In the genomic region with DNA sequence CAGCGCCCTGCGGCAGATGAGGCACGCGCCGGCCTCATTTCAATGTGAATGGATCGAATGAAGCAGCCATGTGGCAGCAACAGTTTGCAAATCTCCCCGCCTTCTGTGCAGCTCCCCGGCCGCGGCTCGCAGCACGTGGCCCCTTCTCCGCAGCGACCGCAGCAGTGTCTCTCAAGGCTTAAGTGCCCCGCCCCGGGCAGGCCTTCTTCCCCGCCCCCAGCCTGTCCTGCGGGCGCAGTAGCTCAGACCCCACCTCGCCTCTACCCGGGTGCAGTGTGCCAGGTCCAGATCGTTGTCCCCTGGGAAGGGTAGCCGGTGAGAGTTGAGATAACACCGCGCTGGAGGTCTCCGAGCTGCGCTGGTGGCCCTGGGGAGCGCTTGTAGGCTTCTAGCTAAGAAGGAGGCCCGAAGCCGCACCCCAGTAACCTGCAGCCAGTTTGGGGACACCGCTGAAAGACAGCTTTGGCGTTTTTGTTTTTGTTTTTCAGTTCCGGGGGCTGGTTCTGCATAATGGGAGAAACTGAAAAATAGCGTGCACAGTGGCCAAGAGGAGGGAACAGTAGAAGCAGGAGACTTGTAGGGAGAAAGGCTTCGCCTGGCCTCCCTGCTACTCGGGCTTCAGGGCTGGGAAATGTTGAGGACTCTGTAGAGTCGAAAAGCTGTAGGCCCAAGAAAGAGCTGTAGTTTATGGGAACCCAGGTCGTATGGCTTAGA, we compare ENCODE assay signal across 8 mouse cellular contexts. TPM values are rescaled to one million over a fixed set of nuclear protein-coding genes. Genes with fewer than 3 reads are reported as not detected.
DNase-seq lines count a peak whose midpoint lies in the region; ATAC-seq and TF ChIP-seq lines count a peak whose summit lies in the region.

No protein-coding gene starts in this region.

- 5% methylated on average over 39 of the region's 39 CpGs for whole genome bisulfite sequencing in kidney, embryonic 14.5 days
- 1% methylated on average over 39 of the region's 39 CpGs for WGBS in forebrain, embryonic 12.5 days
- WGBS in intestine, embryonic 16.5 days: 18% methylated on average over 39 of the region's 39 CpGs
- WGBS in liver, embryonic 14.5 days (ENCODE audit: insufficient replicate concordance): 7% methylated on average over 39 of the region's 39 CpGs

- ATAC-seq in kidney, embryonic 14.5 days (ENCODE audit: low FRiP score, low TSS enrichment): no peak
- ATAC-seq in forebrain, embryonic 12.5 days (ENCODE audit: low FRiP score): peak; percentile 78
- no peak for ATAC-seq in intestine, embryonic 16.5 days
- peak; percentile 73 for ATAC-seq in liver, embryonic 14.5 days (ENCODE audit: insufficient read depth)

- no peak for TF ChIP-seq EP300 in liver, embryonic 14.5 days (IDR thresholded peaks at IDR 0.05; ENCODE audit: low read depth)

- H3K9me3 ChIP-seq in kidney, embryonic 14.5 days (ENCODE audit: control insufficient read depth, low read length): no peaks in the 10 kb centered on the region
- H3K9me3 ChIP-seq in forebrain, embryonic 12.5 days: no peaks in the 10 kb centered on the region
- H3K9me3 ChIP-seq in intestine, embryonic 16.5 days (ENCODE audit: control insufficient read depth, low read length): no peaks in the 10 kb centered on the region
- no peaks in the 10 kb centered on the region for H3K9me3 ChIP-seq in liver, embryonic 14.5 days (ENCODE audit: control insufficient read depth, low read length)

- peaks cover 48% of the 10 kb centered on the region for H3K4me1 ChIP-seq in kidney, embryonic 14.5 days (ENCODE audit: control insufficient read depth, insufficient read depth, low read length)
- H3K4me1 ChIP-seq in forebrain, embryonic 12.5 days: peaks cover 68% of the 10 kb centered on the region
- H3K4me1 ChIP-seq in intestine, embryonic 16.5 days (ENCODE audit: control insufficient read depth, insufficient read depth, low read length): peaks cover 38% of the 10 kb centered on the region
- peaks cover 21 to 24% of the 10 kb centered on the region in 2 experiments for H3K4me1 ChIP-seq in liver, embryonic 14.5 days (replicated peaks; ENCODE audit: control insufficient read depth in 2 of 2, insufficient read depth in 2 of 2, low read length in 1 of 2)

- no peak overlapping the region for H3K27ac ChIP-seq in kidney, embryonic 14.5 days (ENCODE audit: low read depth, low read length)
- H3K27ac ChIP-seq in forebrain, embryonic 12.5 days: peak overlapping the region; percentile 51; the same call in 1 of the 2 replicates
- peak overlapping the region; percentile 43; the same call in 1 of the 2 replicates for H3K27ac ChIP-seq in intestine, embryonic 16.5 days (ENCODE audit: low read length)
- H3K27ac ChIP-seq in liver, embryonic 14.5 days: no peak overlapping the region

- peak overlapping the region; percentile 55 for H3K4me2 ChIP-seq in kidney, embryonic 14.5 days (replicated peaks; ENCODE audit: low read depth, low read length)
- H3K4me2 ChIP-seq in forebrain, embryonic 12.5 days: peak overlapping the region; percentile 52
- H3K4me2 ChIP-seq in intestine, embryonic 16.5 days (ENCODE audit: low read depth, low read length): peak overlapping the region; percentile 55
- peak overlapping the region; percentile 74 for H3K4me2 ChIP-seq in liver, embryonic 14.5 days (ENCODE audit: low read depth)

- peaks cover 75% of the 10 kb centered on the region for H3K27me3 ChIP-seq in kidney, embryonic 14.5 days (ENCODE audit: control insufficient read depth, insufficient read depth, low read length)
- H3K27me3 ChIP-seq in forebrain, embryonic 12.5 days: peaks cover 99% of the 10 kb centered on the region
- H3K27me3 ChIP-seq in intestine, embryonic 16.5 days (replicated peaks; ENCODE audit: control insufficient read depth, insufficient read depth, low read length): peaks cover 39% of the 10 kb centered on the region
- H3K27me3 ChIP-seq in liver, embryonic 14.5 days (ENCODE audit: control insufficient read depth, insufficient read depth, low read length): peaks cover 66% of the 10 kb centered on the region

- no peak for DNase-seq in kidney, adult 9 months
- peak; percentile 88 for DNase-seq in R1 (ENCODE audit: low read depth, low spot score)
- no peak for DNase-seq in liver, embryonic 14.5 days (ENCODE audit: low read depth in 3 of 3, low spot score in 3 of 3)
- peak; percentile 83 to 88 for DNase-seq in right cerebral cortex, postnatal 10 days (ENCODE audit: low spot score in 2 of 2)
- no peak for DNase-seq in urinary bladder, adult 18-20 months (ENCODE audit: low spot score in 2 of 2)

- no peak for TF ChIP-seq CTCF in liver, embryonic 14.5 days (IDR thresholded peaks at IDR 0.05; ENCODE audit: low read depth)

- peak overlapping the region; percentile 58 for H3K9ac ChIP-seq in kidney, embryonic 14.5 days (ENCODE audit: low read depth, low read length)
- no peak overlapping the region for H3K9ac ChIP-seq in forebrain, embryonic 12.5 days
- peak overlapping the region; percentile 50 for H3K9ac ChIP-seq in intestine, embryonic 16.5 days (ENCODE audit: low read depth, low read length)
- peak overlapping the region; percentile 54 for H3K9ac ChIP-seq in liver, embryonic 14.5 days (replicated peaks)

- H3K4me3 ChIP-seq in kidney, embryonic 14.5 days (ENCODE audit: low read length): peak overlapping the region; percentile 28
- H3K4me3 ChIP-seq in forebrain, embryonic 12.5 days (replicated peaks): peak overlapping the region; percentile 29
- H3K4me3 ChIP-seq in intestine, embryonic 16.5 days (ENCODE audit: low read length): peak overlapping the region; percentile 39
- peak overlapping the region; percentile 8 to 49; a peak in 3 of 4 replicates for H3K4me3 ChIP-seq in liver, embryonic 14.5 days (ENCODE audit: insufficient read depth in 1 of 2, low read depth in 2 of 2, low read length in 2 of 2)

- H3K36me3 ChIP-seq in kidney, embryonic 14.5 days (ENCODE audit: control insufficient read depth, insufficient read depth, low read length): no peaks in the 10 kb centered on the region
- no peaks in the 10 kb centered on the region for H3K36me3 ChIP-seq in forebrain, embryonic 12.5 days (replicated peaks)
- no peaks in the 10 kb centered on the region for H3K36me3 ChIP-seq in intestine, embryonic 16.5 days (ENCODE audit: control insufficient read depth, insufficient read depth, low read length)
- no peaks in the 10 kb centered on the region for H3K36me3 ChIP-seq in liver, embryonic 14.5 days (replicated peaks; ENCODE audit: control insufficient read depth, insufficient read depth, low read depth)

RNA-seq across cellular contexts. Expression of a gene that starts 2.8 kb away (rescaled TPM):
- polyA plus RNA-seq in kidney, embryonic 14.5 days (2014; fragmentation: Nextera tagmentation; extraction: Ambion mirVana): 4.9 and 8.3 TPM in 2 replicates
- 3.5 and 3.8 TPM in 2 replicates for polyA plus RNA-seq in forebrain, embryonic 12.5 days (2016; fragmentation: Nextera tagmentation; extraction: Ambion mirVana)
- 8.4 and 8.7 TPM in 2 replicates for polyA plus RNA-seq in intestine, embryonic 16.5 days (2015; fragmentation: Nextera tagmentation; extraction: Ambion mirVana)
- 1.3 and 1.4 TPM in 2 replicates for polyA plus RNA-seq in liver, embryonic 14.5 days (2012; rRNA removed)
- 0.83 and 0.86 TPM in 2 replicates for polyA plus RNA-seq in liver, embryonic 14.5 days (2014; fragmentation: Nextera tagmentation; extraction: Ambion mirVana)

RNA-seq across cellular contexts. Expression of a gene that starts 28.3 kb away (rescaled TPM):
- polyA plus RNA-seq in kidney, embryonic 14.5 days (2014; fragmentation: Nextera tagmentation; extraction: Ambion mirVana): 0.38 and 1.0 TPM in 2 replicates
- 2.4 and 2.7 TPM in 2 replicates for polyA plus RNA-seq in forebrain, embryonic 12.5 days (2016; fragmentation: Nextera tagmentation; extraction: Ambion mirVana)
- polyA plus RNA-seq in intestine, embryonic 16.5 days (2015; fragmentation: Nextera tagmentation; extraction: Ambion mirVana): 2.7 and 6.0 TPM in 2 replicates
- polyA plus RNA-seq in liver, embryonic 14.5 days (2012; rRNA removed): 0.56 and 1.2 TPM in 2 replicates
- 0.29 and 1.7 TPM in 2 replicates for polyA plus RNA-seq in liver, embryonic 14.5 days (2014; fragmentation: Nextera tagmentation; extraction: Ambion mirVana)

RNA-seq across cellular contexts. Expression of a gene that starts 34.2 kb away (rescaled TPM):
- polyA plus RNA-seq in kidney, embryonic 14.5 days (2014; fragmentation: Nextera tagmentation; extraction: Ambion mirVana): 7.1 and 13.3 TPM in 2 replicates
- polyA plus RNA-seq in forebrain, embryonic 12.5 days (2016; fragmentation: Nextera tagmentation; extraction: Ambion mirVana): 25.5 and 27.4 TPM in 2 replicates
- 25.5 and 29.6 TPM in 2 replicates for polyA plus RNA-seq in intestine, embryonic 16.5 days (2015; fragmentation: Nextera tagmentation; extraction: Ambion mirVana)
- polyA plus RNA-seq in liver, embryonic 14.5 days (2012; rRNA removed): 3.2 and 3.4 TPM in 2 replicates
- polyA plus RNA-seq in liver, embryonic 14.5 days (2014; fragmentation: Nextera tagmentation; extraction: Ambion mirVana): 3.2 and 3.5 TPM in 2 replicates

RNA-seq across cellular contexts. Expression of a gene that starts 51.7 kb away (rescaled TPM):
- 0.23 and 0.61 TPM in 2 replicates for polyA plus RNA-seq in kidney, embryonic 14.5 days (2014; fragmentation: Nextera tagmentation; extraction: Ambion mirVana)
- polyA plus RNA-seq in forebrain, embryonic 12.5 days (2016; fragmentation: Nextera tagmentation; extraction: Ambion mirVana): 3.7 and 3.9 TPM in 2 replicates
- polyA plus RNA-seq in intestine, embryonic 16.5 days (2015; fragmentation: Nextera tagmentation; extraction: Ambion mirVana): 3.9 and 4.1 TPM in 2 replicates
- polyA plus RNA-seq in liver, embryonic 14.5 days (2012; rRNA removed): 0.02 TPM in 1 of 2 replicates, not detected in the other
- polyA plus RNA-seq in liver, embryonic 14.5 days (2014; fragmentation: Nextera tagmentation; extraction: Ambion mirVana): not detected in 2 replicates

Comparison
In these comparisons a context has a peak if more than half of its experiments do, and no peak if none do; other contexts are left out.
1. ATAC-seq: peak in forebrain, embryonic 12.5 days (single experiment) and liver, embryonic 14.5 days (single experiment); none in kidney, embryonic 14.5 days (single experiment) and intestine, embryonic 16.5 days (single experiment).
2. H3K27ac ChIP-seq: peak in forebrain, embryonic 12.5 days (single experiment) and intestine, embryonic 16.5 days (single experiment); none in kidney, embryonic 14.5 days (single experiment) and liver, embryonic 14.5 days (single experiment).
3. DNase-seq: peak in R1 (single experiment) and right cerebral cortex, postnatal 10 days (2 of 2); none in kidney, adult 9 months (single experiment), liver, embryonic 14.5 days (0 of 3) and urinary bladder, adult 18-20 months (0 of 2).
4. Peak in every context shown above with its lines, with median percentiles within 50 percentile points of each other: H3K4me2 ChIP-seq and H3K4me3 ChIP-seq.